Mouse (Mus musculus): ENCODE measurements around the gene Klrb1c.
"Not testable (repeated sequence)": the region's sequence is repeated elsewhere in the genome, so short reads cannot be mapped to it uniquely, and the experiment has no call there.

- not testable (repeated sequence) for TF ChIP-seq CTCF (IDR thresholded peaks at IDR 0.05; ENCODE audit: control insufficient read depth, insufficient read depth, low read length); POLR2A (IDR thresholded peaks at IDR 0.05; ENCODE audit: borderline replicate concordance, control insufficient read depth, low read depth, low read length)
These were observed 1.5 kb upstream of the Klrb1c start for GRCm38 (mm10) chr6:128790491-128790994.
